Mouse (Mus musculus) neural tube, embryonic 13.5 days (tissue): ENCODE results near the gene Pwp2. TPM values are rescaled to one million over a fixed set of nuclear protein-coding genes. Genes with fewer than 3 reads are reported as not detected.
"Not testable (repeated sequence)": the region's sequence is repeated elsewhere in the genome, so short reads cannot be mapped to it uniquely, and the experiment has no call there.

Source experiments
- ATAC-seq: fragments of 200-750 bp; cut with Nextera tagmentation; 2 replicates; pipeline ENCODE4 v1.8.0; 2017; ENCODE audit warnings: low read depth, mild to moderate bottlenecking, moderate TSS enrichment, moderate library complexity
- H3K27ac ChIP-seq: fragments of 300-500 bp; sonication (generic); replicated peaks from 2 replicates; pipeline ENCODE4 v1.5.1; 2015; ENCODE audit warnings: moderate library complexity, mild to moderate bottlenecking, inconsistent platforms
- H3K27me3 ChIP-seq: fragments of 300-500 bp; sonication (generic); 2 replicates; pipeline ENCODE4 v1.6.1; 2015; ENCODE audit warnings: mild to moderate bottlenecking, inconsistent platforms
- H3K36me3 ChIP-seq: fragments of 300-500 bp; sonication (generic); 2 replicates; pipeline ENCODE4 v1.6.1; 2015; ENCODE audit warnings: mild to moderate bottlenecking, inconsistent platforms
- H3K4me1 ChIP-seq: fragments of 300-500 bp; sonication (generic); replicated peaks from 2 replicates; pipeline ENCODE4 v1.6.1; 2015; ENCODE audit warnings: inconsistent platforms
- H3K4me2 ChIP-seq: fragments of 300-500 bp; sonication (generic); 2 replicates; pipeline ENCODE4 v1.6.1; 2015; ENCODE audit warnings: inconsistent platforms, mild to moderate bottlenecking, moderate library complexity
- H3K4me3 ChIP-seq: fragments of 300-500 bp; sonication (generic); 2 replicates; pipeline ENCODE4 v1.5.1; 2015; ENCODE audit warnings: mild to moderate bottlenecking, inconsistent platforms
- H3K9ac ChIP-seq: fragments of 300-500 bp; sonication (generic); 2 replicates; pipeline ENCODE4 v1.6.1; 2015; ENCODE audit warnings: moderate library complexity, mild to moderate bottlenecking, inconsistent platforms
- H3K9me3 ChIP-seq: fragments of 300-500 bp; sonication (generic); 2 replicates; pipeline ENCODE4 v1.6.1; 2016; ENCODE audit warnings: inconsistent platforms
- WGBS: fragments of 180-500 bp; shearing (Covaris S2); methylation state at CpG from one replicate; pipeline ENCODE4 v1.1.7; 2015; 5-methylcytosine and 5-hydroxymethylcytosine counted together
- polyA plus RNA-seq: library from polyadenylated mRNA; unstranded; fragments of >200 nt; fragmentation: Nextera tagmentation; extraction: Ambion mirVana; gene quantifications from 2 replicates; pipeline ENCODE4 v1.2.1, GENCODE M21; 2015

The Pwp2 gene
- polyA plus RNA-seq, 1 experiment from 2014 or later, result 15.2 TPM

DNA sequence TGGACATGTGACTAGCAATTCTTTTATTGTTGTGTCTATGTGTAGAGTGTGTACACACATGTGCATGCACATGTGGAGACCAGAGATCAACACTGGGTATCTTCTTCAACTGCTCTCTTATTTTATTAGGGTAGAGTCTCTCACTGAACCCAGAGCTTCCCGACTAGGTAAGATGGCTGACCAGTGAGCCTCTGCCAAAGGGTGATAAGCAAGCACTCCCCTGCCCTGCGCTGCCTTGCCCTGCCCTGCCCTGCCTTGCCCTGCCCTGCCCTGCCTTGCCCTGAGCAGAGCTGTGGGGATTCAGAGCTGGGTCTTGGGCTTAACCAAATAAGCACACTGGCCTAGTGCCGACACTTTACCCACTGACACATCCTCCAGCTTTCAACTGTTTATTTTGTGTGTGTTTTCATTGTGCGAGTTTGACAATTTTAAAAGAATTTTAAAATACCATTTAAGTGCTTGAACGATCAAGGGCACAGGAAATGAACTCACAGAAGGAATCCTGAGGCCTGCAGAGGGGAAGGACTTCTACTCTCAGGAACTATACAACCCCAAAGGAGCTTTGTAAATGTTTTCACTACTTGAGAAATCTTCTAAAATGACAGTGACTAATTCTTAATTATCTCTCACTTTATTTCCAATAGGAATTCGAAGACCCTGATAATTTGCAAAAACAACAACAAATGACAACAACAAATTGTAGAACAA is 31.6 kb upstream of the Pwp2 start:
- no peaks in the 10 kb centered on the region for H3K27me3 ChIP-seq
- H3K9ac ChIP-seq, result no peak overlapping the region
- H3K36me3 ChIP-seq, result peaks cover 98% of the 10 kb centered on the region

DNA sequence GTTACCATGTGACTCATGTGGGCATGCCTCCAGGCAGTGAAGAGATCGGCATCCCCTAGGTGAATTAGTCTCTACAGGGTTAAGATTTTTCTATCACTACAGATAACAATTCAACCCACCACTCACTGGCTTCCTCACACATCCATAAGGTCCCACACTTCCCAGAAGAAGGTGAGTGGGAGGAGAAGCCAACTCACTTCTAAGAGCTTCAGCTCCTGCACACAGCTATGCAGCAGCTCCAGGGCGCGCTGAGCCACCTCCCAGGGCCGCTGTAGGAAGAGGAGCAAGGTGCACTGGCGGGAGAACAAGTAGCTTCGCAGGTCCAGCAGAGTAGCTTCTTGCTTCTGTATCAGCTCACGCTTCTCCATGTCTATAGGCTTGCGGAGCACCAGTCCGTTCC is 29.4 kb upstream of the Pwp2 start:
- no peak overlapping the region for H3K27ac ChIP-seq
- WGBS, result 95% methylated on average over 9 of the region's 9 CpGs
- no peaks in the 10 kb centered on the region for H3K4me1 ChIP-seq
- no peak overlapping the region for H3K4me2 ChIP-seq
- no peaks in the 10 kb centered on the region for H3K27me3 ChIP-seq
- no peaks in the 10 kb centered on the region for H3K9me3 ChIP-seq
- no peak overlapping the region for H3K4me3 ChIP-seq
- ATAC-seq, result no peak
- no peak overlapping the region for H3K9ac ChIP-seq
- peaks cover 100% of the 10 kb centered on the region for H3K36me3 ChIP-seq

More for the DNA sequence above, 31.6 kb upstream of the Pwp2 start:
- no peak overlapping the region for H3K4me3 ChIP-seq
- H3K27ac ChIP-seq, result no peak overlapping the region
- ATAC-seq, result no peak
- H3K9me3 ChIP-seq, result no peaks in the 10 kb centered on the region
- no peaks in the 10 kb centered on the region for H3K4me1 ChIP-seq
- H3K4me2 ChIP-seq, result no peak overlapping the region
- WGBS, result 86% methylated on average over 6 of the region's 6 CpGs

- no peaks in the 10 kb centered on the region for H3K27me3 ChIP-seq
- H3K4me3 ChIP-seq, result no peak overlapping the region
- H3K4me2 ChIP-seq, result no peak overlapping the region
- H3K27ac ChIP-seq, result no peak overlapping the region
- no peak for ATAC-seq
- H3K9me3 ChIP-seq, result no peaks in the 10 kb centered on the region
- H3K36me3 ChIP-seq, result peaks cover 100% of the 10 kb centered on the region
- 72% methylated on average over 6 of the region's 6 CpGs for WGBS
- no peaks in the 10 kb centered on the region for H3K4me1 ChIP-seq
- no peak overlapping the region for H3K9ac ChIP-seq
Observed at GRCm38 (mm10) chr10:78211311-78211710, 26.4 kb upstream of the Pwp2 start.

- no peaks in the 10 kb centered on the region for H3K4me1 ChIP-seq
- WGBS, result 95% methylated on average over 4 of the region's 4 CpGs
Observed at GRCm38 (mm10) chr10:78201182-78201581, 16.2 kb upstream of the Pwp2 start.

DNA sequence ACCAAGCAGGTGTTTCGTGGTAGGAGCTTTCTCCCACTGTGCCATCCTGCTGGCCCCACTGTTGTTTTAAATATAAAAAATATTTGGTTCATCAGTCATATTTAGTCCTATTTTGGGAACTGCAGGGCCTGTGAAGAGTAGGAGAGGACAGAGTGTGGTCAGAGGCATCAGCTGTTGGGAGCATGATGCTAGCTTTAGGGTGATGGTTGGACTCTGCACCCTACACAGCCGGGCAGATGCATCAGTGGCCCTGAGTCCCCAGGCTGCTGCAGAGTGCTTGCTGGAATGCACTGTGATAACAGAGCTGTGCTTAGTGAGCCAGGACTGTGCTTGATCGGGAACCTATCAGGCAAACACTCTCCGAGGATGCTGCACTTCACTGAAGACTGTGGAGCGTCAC is 8.0 kb upstream of the Pwp2 start:
- Histone ChIP-seq H3K9ac (no peak overlapping the region), H3K4me1 (no peaks in the 10 kb centered on the region), H3K27me3 (no peaks in the 10 kb centered on the region), H3K36me3 (peaks cover 100% of the 10 kb centered on the region), H3K4me3 (no peak overlapping the region), H3K9me3 (no peaks in the 10 kb centered on the region), H3K4me2 (no peak overlapping the region), H3K27ac (no peak overlapping the region)
- ATAC-seq, result no peak
- 94% methylated on average over 5 of the region's 5 CpGs for WGBS

More at GRCm38 (mm10) chr10:78201182-78201581, 16.2 kb upstream of the Pwp2 start:
- Histone ChIP-seq H3K4me3 (no peak overlapping the region), H3K36me3 (peaks cover 100% of the 10 kb centered on the region), H3K9me3 (no peaks in the 10 kb centered on the region), H3K27ac (no peak overlapping the region), H3K9ac (no peak overlapping the region), H3K27me3 (no peaks in the 10 kb centered on the region), H3K4me2 (no peak overlapping the region)
- ATAC-seq, result no peak

DNA sequence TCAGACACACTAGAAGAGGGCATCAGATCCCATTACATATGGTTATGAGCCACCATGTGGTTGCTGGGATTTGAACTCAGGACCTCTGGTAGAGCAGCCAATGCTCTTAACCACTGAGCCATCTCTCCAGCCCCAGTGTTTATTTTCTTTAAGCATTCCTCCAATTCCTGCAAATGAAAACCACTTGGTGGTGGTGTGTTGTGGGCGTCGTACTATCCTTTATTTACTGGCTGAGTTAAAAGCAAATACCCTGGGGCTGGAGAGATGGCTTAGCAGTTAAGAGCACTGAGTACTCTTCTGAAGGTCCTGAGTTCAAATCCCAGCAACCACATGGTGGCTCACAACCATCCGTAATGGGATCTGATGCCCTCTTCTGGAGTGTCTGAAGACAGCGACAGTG is 1.1 kb upstream of the Pwp2 start:
- H3K36me3 ChIP-seq, result peaks cover 64% of the 10 kb centered on the region

GRCm38 (mm10) chr10:78185381-78185725 is 404 bp upstream of the Pwp2 start:
- peaks cover 64% of the 10 kb centered on the region for H3K36me3 ChIP-seq
- no peaks in the 10 kb centered on the region for H3K27me3 ChIP-seq
- H3K4me3 ChIP-seq, result peak overlapping the region; percentile 78
- H3K4me1 ChIP-seq, result peaks cover 15% of the 10 kb centered on the region
- 25% methylated on average over 9 of the region's 9 CpGs for WGBS
- peak overlapping the region; percentile 64 for H3K27ac ChIP-seq
- peak overlapping the region; percentile 99 for H3K4me2 ChIP-seq
- peak overlapping the region; percentile 71 for H3K9ac ChIP-seq
- peak; percentile 34 for ATAC-seq
- H3K9me3 ChIP-seq, result no peaks in the 10 kb centered on the region

More for the DNA sequence above, 1.1 kb upstream of the Pwp2 start:
- H3K9ac ChIP-seq, H3K27ac ChIP-seq, H3K9me3 ChIP-seq, H3K27me3 ChIP-seq, ATAC-seq, H3K4me3 ChIP-seq, H3K4me2 ChIP-seq: not testable (repeated sequence)
- peaks cover 15% of the 10 kb centered on the region for H3K4me1 ChIP-seq
- 87% methylated on average over 4 of the region's 4 CpGs for whole genome bisulfite sequencing

DNA sequence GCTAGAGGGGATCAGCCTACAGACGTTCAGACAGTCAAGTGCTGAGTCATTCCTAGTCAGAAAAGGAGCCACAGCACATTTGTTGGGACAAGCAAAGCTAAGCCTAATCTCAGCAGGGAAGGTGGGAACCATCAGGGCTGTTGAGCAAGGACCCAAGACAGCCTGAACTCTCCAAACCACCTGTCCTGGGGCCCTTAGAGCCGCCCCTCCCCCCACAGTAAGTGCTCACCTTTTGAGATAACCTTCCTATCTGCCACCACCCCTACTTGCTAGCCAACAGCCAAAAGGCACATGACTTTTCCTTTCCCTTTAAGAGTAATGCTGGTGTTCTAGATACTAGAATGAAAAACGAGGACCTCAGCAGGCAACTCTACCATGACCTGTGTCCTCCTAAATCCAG is 1.4 kb downstream of the Pwp2 start:
- no peak overlapping the region for H3K9ac ChIP-seq
- 0 out of 2 replicates have a peak overlapping the region, but pooled peaks have one; percentile 78 for H3K4me3 ChIP-seq
- H3K9me3 ChIP-seq, result no peaks in the 10 kb centered on the region
- no peak overlapping the region for H3K27ac ChIP-seq
- no peaks in the 10 kb centered on the region for H3K27me3 ChIP-seq
- peaks cover 15% of the 10 kb centered on the region for H3K4me1 ChIP-seq
- H3K4me2 ChIP-seq, result no peak overlapping the region
- H3K36me3 ChIP-seq, result peaks cover 64% of the 10 kb centered on the region
- 89% methylated on average over 3 of the region's 3 CpGs for WGBS
- no peak for ATAC-seq

- H3K4me2 ChIP-seq, result no peak overlapping the region
- H3K4me1 ChIP-seq, result peaks cover 15% of the 10 kb centered on the region
- no peaks in the 10 kb centered on the region for H3K9me3 ChIP-seq
- no peaks in the 10 kb centered on the region for H3K27me3 ChIP-seq
- no peak overlapping the region for H3K4me3 ChIP-seq
- H3K27ac ChIP-seq, result no peak overlapping the region
- WGBS, result 95% methylated on average over 17 of the region's 17 CpGs
- no peak for ATAC-seq
- H3K9ac ChIP-seq, result no peak overlapping the region
- peaks cover 64% of the 10 kb centered on the region for H3K36me3 ChIP-seq
Observed at GRCm38 (mm10) chr10:78182321-78182720, 2.6 kb downstream of the Pwp2 start.

GRCm38 (mm10) chr10:78174474-78174873 is 10.5 kb downstream of the Pwp2 start:
- Histone ChIP-seq H3K27ac (no peak overlapping the region), H3K9ac (no peak overlapping the region), H3K27me3 (no peaks in the 10 kb centered on the region), H3K9me3 (no peaks in the 10 kb centered on the region), H3K4me2 (no peak overlapping the region), H3K4me1 (peaks cover 7% of the 10 kb centered on the region), H3K36me3 (peaks cover 87% of the 10 kb centered on the region), H3K4me3 (no peak overlapping the region)
- ATAC-seq, result no peak
- 93% methylated on average over 5 of the region's 5 CpGs for WGBS

DNA sequence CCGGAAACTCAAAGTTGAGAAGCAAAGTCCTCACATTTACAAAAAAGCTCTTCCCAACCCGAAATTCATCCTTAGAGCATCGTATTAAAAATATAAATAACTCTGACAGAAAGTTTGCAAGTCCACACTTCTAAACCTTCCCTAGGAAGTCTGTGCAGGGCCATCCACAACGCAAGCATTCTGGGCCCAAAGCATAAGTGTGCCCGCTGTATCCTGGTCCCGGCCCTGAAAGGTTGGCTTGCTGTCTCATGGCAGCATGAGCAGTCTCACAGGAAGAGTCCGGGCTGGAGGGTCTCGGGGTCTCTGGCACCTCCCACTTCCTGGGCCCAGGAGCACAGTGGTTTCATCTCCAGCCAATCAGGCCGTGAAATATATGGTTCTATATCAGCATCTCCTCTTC is 13.4 kb downstream of the Pwp2 start:
- H3K27me3 ChIP-seq, result no peaks in the 10 kb centered on the region
- peaks cover 70% of the 10 kb centered on the region for H3K36me3 ChIP-seq
- H3K9me3 ChIP-seq, result no peaks in the 10 kb centered on the region
- H3K4me3 ChIP-seq, result no peak overlapping the region
- WGBS, result 94% methylated on average over 9 of the region's 9 CpGs
- no peak overlapping the region for H3K4me2 ChIP-seq
- H3K27ac ChIP-seq, result no peak overlapping the region
- H3K4me1 ChIP-seq, result peaks cover 29% of the 10 kb centered on the region
- no peak overlapping the region for H3K9ac ChIP-seq
- no peak for ATAC-seq

DNA sequence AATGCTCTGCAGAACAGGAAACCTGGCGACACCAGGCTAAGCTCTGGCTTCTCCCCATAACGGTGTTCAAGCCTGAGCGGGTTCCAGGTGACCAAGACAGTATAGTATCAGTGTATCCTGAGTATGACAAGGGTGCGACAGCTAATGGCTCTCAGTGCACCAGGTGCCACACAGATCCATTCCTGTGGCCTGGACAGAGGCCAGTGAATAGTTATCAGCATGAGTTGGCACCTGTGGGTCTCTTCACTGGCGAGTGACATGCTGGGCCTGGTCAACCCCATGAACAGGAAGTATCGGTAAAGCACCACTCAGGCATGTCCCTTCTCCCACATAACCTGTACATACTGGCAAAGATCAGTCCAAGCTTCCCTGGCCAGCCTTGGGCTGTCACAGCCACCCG is 13.9 kb downstream of the Pwp2 start:
- WGBS, result 94% methylated on average over 7 of the region's 7 CpGs
- Histone ChIP-seq H3K4me3 (no peak overlapping the region), H3K27me3 (no peaks in the 10 kb centered on the region), H3K4me1 (peaks cover 29% of the 10 kb centered on the region), H3K36me3 (peaks cover 70% of the 10 kb centered on the region), H3K27ac (no peak overlapping the region), H3K9me3 (no peaks in the 10 kb centered on the region), H3K9ac (no peak overlapping the region), H3K4me2 (no peak overlapping the region)
- no peak for ATAC-seq

DNA sequence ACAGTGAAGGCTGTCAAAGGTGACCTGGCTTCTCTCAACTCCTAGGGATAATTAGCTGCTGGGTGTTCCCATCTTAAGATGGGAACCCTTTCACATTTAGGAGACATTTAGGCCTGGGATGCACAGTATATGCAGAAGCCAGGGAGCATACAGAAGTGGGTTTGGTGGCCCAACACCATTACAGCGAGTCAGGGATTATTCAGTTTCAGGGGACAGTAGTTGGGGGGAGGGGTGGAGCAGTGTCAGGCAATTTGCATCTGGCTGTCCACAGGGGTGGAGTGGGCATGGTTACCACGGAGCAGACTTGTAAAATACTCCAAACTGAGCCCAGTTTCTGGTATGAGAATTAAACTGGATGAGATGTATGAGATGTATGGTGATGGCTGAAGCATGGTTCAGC is 14.5 kb downstream of the Pwp2 start:
- H3K4me3 ChIP-seq, result peak overlapping the region; percentile 80; the same call in 1 of the 2 replicates
- WGBS, result 52% methylated on average over 2 of the region's 2 CpGs
- no peaks in the 10 kb centered on the region for H3K27me3 ChIP-seq
- no peak for ATAC-seq
- H3K27ac ChIP-seq, result peak overlapping the region; percentile 67
- peaks cover 70% of the 10 kb centered on the region for H3K36me3 ChIP-seq
- peak overlapping the region; percentile 49; the same call in 1 of the 2 replicates for H3K9ac ChIP-seq
- peak overlapping the region; percentile 84 for H3K4me2 ChIP-seq
- H3K4me1 ChIP-seq, result peaks cover 29% of the 10 kb centered on the region
- no peaks in the 10 kb centered on the region for H3K9me3 ChIP-seq
